Mouse (Mus musculus): ENCODE measurements at regions not wholly inside any gene's neighbourhood (a gene's known extent, or its start where the extent isn't known, plus 50 kb on each side); places are given as distances from the start of the nearest gene placed in this dataset.

GRCm38 (mm10) chr5:47273389-47274255, 709.3 kb upstream of the Slit2 start:
- ATAC-seq (ENCODE audit: low FRiP score, low TSS enrichment) (no peak), DNase-seq (ENCODE audit: low spot score) (peak; percentile 15)
- Histone ChIP-seq H3K27me3 (ENCODE audit: control insufficient read depth, insufficient read depth, low read length) (no peaks in the 10 kb centered on the region), H3K4me3 (ENCODE audit: low read depth, low read length) (no peak overlapping the region), H3K27ac (replicated peaks) (no peak overlapping the region), H3K4me2 (replicated peaks; ENCODE audit: low read depth) (no peak overlapping the region), H3K4me1 (replicated peaks; ENCODE audit: control insufficient read depth, insufficient read depth) (no peaks in the 10 kb centered on the region; the same call in 1 of the 2 replicates), H3K36me3 (ENCODE audit: control insufficient read depth, insufficient read depth, low read length) (no peaks in the 10 kb centered on the region), H3K9ac (ENCODE audit: low read length) (no peak overlapping the region), H3K9me3 (ENCODE audit: control insufficient read depth, low read length) (no peaks in the 10 kb centered on the region)
- TF ChIP-seq CTCF (IDR thresholded peaks at IDR 0.05; ENCODE audit: low read depth) (no peak), EP300 (optimal IDR thresholded peaks at IDR 0.05) (no peak)
- WGBS: 33% methylated on average over 9 of the region's 9 CpGs

GRCm38 (mm10) chr5:47274256-47274638, 708.7 kb upstream of the Slit2 start:
- TF ChIP-seq CTCF (IDR thresholded peaks at IDR 0.05; ENCODE audit: low read depth) (no peak), EP300 (optimal IDR thresholded peaks at IDR 0.05) (no peak)
- ATAC-seq (ENCODE audit: low FRiP score, low TSS enrichment) (no peak), DNase-seq (ENCODE audit: low spot score) (no peak)
- Histone ChIP-seq H3K9ac (ENCODE audit: low read length) (no peak overlapping the region), H3K4me3 (ENCODE audit: low read depth, low read length) (no peak overlapping the region), H3K36me3 (ENCODE audit: control insufficient read depth, insufficient read depth, low read length) (no peaks in the 10 kb centered on the region), H3K27ac (replicated peaks) (no peak overlapping the region), H3K4me2 (replicated peaks; ENCODE audit: low read depth) (no peak overlapping the region), H3K9me3 (ENCODE audit: control insufficient read depth, low read length) (no peaks in the 10 kb centered on the region), H3K4me1 (replicated peaks; ENCODE audit: control insufficient read depth, insufficient read depth) (no peaks in the 10 kb centered on the region; the same call in 1 of the 2 replicates), H3K27me3 (ENCODE audit: control insufficient read depth, insufficient read depth, low read length) (no peaks in the 10 kb centered on the region)
- 73% methylated on average over 1 of the region's 1 CpGs for WGBS

GRCm38 (mm10) chr5:47276231-47277195, 706.4 kb upstream of the Slit2 start:
- no peaks in the 10 kb centered on the region; the same call in 1 of the 2 replicates for H3K4me1 ChIP-seq (replicated peaks; ENCODE audit: control insufficient read depth, insufficient read depth)
- no peak overlapping the region for H3K27ac ChIP-seq (replicated peaks)
- WGBS: 32% methylated on average over 5 of the region's 5 CpGs
- H3K9ac ChIP-seq (ENCODE audit: low read length): no peak overlapping the region
- DNase-seq (ENCODE audit: low spot score) (no peak), ATAC-seq (ENCODE audit: low FRiP score, low TSS enrichment) (no peak)
- H3K9me3 ChIP-seq (ENCODE audit: control insufficient read depth, low read length): no peaks in the 10 kb centered on the region
- H3K27me3 ChIP-seq (ENCODE audit: control insufficient read depth, insufficient read depth, low read length): no peaks in the 10 kb centered on the region
- H3K4me3 ChIP-seq (ENCODE audit: low read depth, low read length): no peak overlapping the region
- no peak overlapping the region for H3K4me2 ChIP-seq (replicated peaks; ENCODE audit: low read depth)
- H3K36me3 ChIP-seq (ENCODE audit: control insufficient read depth, insufficient read depth, low read length): no peaks in the 10 kb centered on the region
- no peak for TF ChIP-seq EP300 (optimal IDR thresholded peaks at IDR 0.05)
- TF ChIP-seq CTCF (IDR thresholded peaks at IDR 0.05; ENCODE audit: low read depth): no peak

DNA sequence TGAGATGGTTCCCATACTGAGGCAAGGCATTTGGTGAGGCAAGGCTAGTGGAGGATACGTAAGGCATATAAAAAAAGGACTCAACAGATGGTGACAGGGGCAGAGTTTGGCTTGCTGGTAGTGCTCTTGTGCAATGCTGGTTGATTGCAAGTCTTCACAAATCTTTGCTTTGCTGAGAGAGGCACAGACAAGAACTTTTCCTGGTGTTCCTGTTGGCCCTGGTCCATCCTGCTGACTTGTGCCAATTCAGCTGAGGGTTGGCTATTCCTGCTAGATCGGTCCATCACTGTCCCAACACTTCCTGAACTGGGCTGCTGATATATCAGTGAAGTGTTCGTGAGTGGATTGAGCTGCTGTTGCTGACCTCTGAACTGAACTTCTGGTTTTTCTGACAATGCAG, 703.3 kb upstream of the Slit2 start:
- 68% methylated on average over 3 of the region's 3 CpGs for WGBS
- no peak for TF ChIP-seq EP300 (optimal IDR thresholded peaks at IDR 0.05)
- TF ChIP-seq CTCF (IDR thresholded peaks at IDR 0.05; ENCODE audit: low read depth): no peak
- Histone ChIP-seq H3K27ac (replicated peaks) (no peak overlapping the region), H3K9me3 (ENCODE audit: control insufficient read depth, low read length) (no peaks in the 10 kb centered on the region), H3K27me3 (ENCODE audit: control insufficient read depth, insufficient read depth, low read length) (no peaks in the 10 kb centered on the region), H3K4me2 (replicated peaks; ENCODE audit: low read depth) (no peak overlapping the region), H3K4me1 (replicated peaks; ENCODE audit: control insufficient read depth, insufficient read depth) (no peaks in the 10 kb centered on the region), H3K36me3 (ENCODE audit: control insufficient read depth, insufficient read depth, low read length) (no peaks in the 10 kb centered on the region), H3K4me3 (ENCODE audit: low read depth, low read length) (no peak overlapping the region), H3K9ac (ENCODE audit: low read length) (no peak overlapping the region)
- no peak for DNase-seq (ENCODE audit: low spot score)
- ATAC-seq (ENCODE audit: low FRiP score, low TSS enrichment): no peak

GRCm38 (mm10) chr5:47299602-47300001, 683.3 kb upstream of the Slit2 start:
- no peak for DNase-seq (ENCODE audit: low spot score)
- Histone ChIP-seq H3K4me3 (ENCODE audit: low read depth, low read length) (no peak overlapping the region), H3K9me3 (ENCODE audit: control insufficient read depth, low read length) (no peaks in the 10 kb centered on the region), H3K36me3 (ENCODE audit: control insufficient read depth, insufficient read depth, low read length) (no peaks in the 10 kb centered on the region), H3K4me2 (replicated peaks; ENCODE audit: low read depth) (no peak overlapping the region), H3K27me3 (ENCODE audit: control insufficient read depth, insufficient read depth, low read length) (no peaks in the 10 kb centered on the region), H3K27ac (replicated peaks) (no peak overlapping the region), H3K9ac (ENCODE audit: low read length) (no peak overlapping the region), H3K4me1 (replicated peaks; ENCODE audit: control insufficient read depth, insufficient read depth) (no peaks in the 10 kb centered on the region)
- WGBS: 66% methylated on average over 4 of the region's 4 CpGs
- TF ChIP-seq EP300 (optimal IDR thresholded peaks at IDR 0.05): no peak
- no peak for TF ChIP-seq CTCF (IDR thresholded peaks at IDR 0.05; ENCODE audit: low read depth)
- no peak for ATAC-seq (ENCODE audit: low FRiP score, low TSS enrichment)
